ENCODE assay signal across 8 mouse cellular contexts in genomic region chr11:40755968-40756367, GRCm38 (mm10). TPM values are rescaled to one million over a fixed set of nuclear protein-coding genes. Genes with fewer than 3 reads are reported as not detected.
DNase-seq lines count a peak whose midpoint lies in the region; ATAC-seq and TF ChIP-seq lines count a peak whose summit lies in the region.

No protein-coding gene starts in this region.

- peaks cover 6% of the 10 kb centered on the region; the same call in 1 of the 2 replicates for H3K4me1 ChIP-seq in embryonic fibroblast, embryonic 13.5 days (ENCODE audit: control insufficient read depth, insufficient read depth, low read length)
- H3K4me1 ChIP-seq in liver, embryonic 14.5 days (replicated peaks; ENCODE audit: control insufficient read depth in 2 of 2, insufficient read depth in 2 of 2, low read length in 1 of 2): peaks cover 4 to 5% of the 10 kb centered on the region in 2 experiments

- peak overlapping the region; percentile 96 for H3K27ac ChIP-seq in left cerebral cortex, adult 2 months
- peak overlapping the region; percentile 83 for H3K27ac ChIP-seq in embryonic fibroblast, embryonic 13.5 days (ENCODE audit: insufficient read depth, low read length)
- H3K27ac ChIP-seq in liver, embryonic 14.5 days: no peak overlapping the region

- no peaks in the 10 kb centered on the region for H3K27me3 ChIP-seq in liver, embryonic 14.5 days (ENCODE audit: control insufficient read depth, insufficient read depth, low read length)

- no peaks in the 10 kb centered on the region for H3K9me3 ChIP-seq in liver, embryonic 14.5 days (ENCODE audit: control insufficient read depth, low read length)

- H3K4me2 ChIP-seq in liver, embryonic 14.5 days (ENCODE audit: low read depth): peak overlapping the region; percentile 87

- H3K36me3 ChIP-seq in liver, embryonic 14.5 days (replicated peaks; ENCODE audit: control insufficient read depth, insufficient read depth, low read depth): no peaks in the 10 kb centered on the region

- TF ChIP-seq CTCF in left cerebral cortex, adult 2 months (IDR thresholded peaks at IDR 0.05): no peak
- TF ChIP-seq CTCF in embryonic fibroblast, embryonic 13.5 days (IDR thresholded peaks at IDR 0.05; ENCODE audit: borderline replicate concordance, insufficient read depth, low read length): no peak
- no peak for TF ChIP-seq CTCF in liver, embryonic 14.5 days (IDR thresholded peaks at IDR 0.05; ENCODE audit: low read depth)

- TF ChIP-seq POLR2A in embryonic fibroblast, embryonic 13.5 days (IDR thresholded peaks at IDR 0.05; ENCODE audit: low read depth, low read length): no peak; the same call in 1 of the 2 replicates

- no peak overlapping the region for H3K4me3 ChIP-seq in left cerebral cortex, adult 2 months
- H3K4me3 ChIP-seq in embryonic fibroblast, embryonic 13.5 days (ENCODE audit: insufficient read depth, low read length): no peak overlapping the region
- H3K4me3 ChIP-seq in liver, embryonic 14.5 days (ENCODE audit: insufficient read depth in 1 of 2, low read depth in 2 of 2, low read length in 2 of 2): no peak overlapping the region

- no peak overlapping the region for H3K9ac ChIP-seq in liver, embryonic 14.5 days (replicated peaks)

- intact Hi-C loops in left cerebral cortex, adult 2 months (cut with DNase I): loop anchor here (1.0 to 2.0 kb wide), 2 partner anchors 21 to 64 kb away; no protein-coding TSS in a partner anchor
- intact Hi-C loops in left cerebral cortex, postnatal 10 days (cut with DNase I): no loop called here

- peak; percentile 24 for DNase-seq in cerebellum, adult 11-12 months
- no peak for DNase-seq in cerebellum, adult 11 months
- no peak for DNase-seq in left cerebral cortex, adult 2 months (ENCODE audit: extremely low spot score in 1 of 2, low spot score in 2 of 2)
- no peak for DNase-seq in left cerebral cortex, postnatal 10 days (ENCODE audit: extremely low spot score in 1 of 2, low spot score in 2 of 2)
- no peak for DNase-seq in liver, embryonic 14.5 days (ENCODE audit: low read depth in 3 of 3, low spot score in 3 of 3)
- DNase-seq in cerebellum, postnatal 25 days: no peak
- no peak for DNase-seq in left cerebral cortex, adult 18-20 months (ENCODE audit: low spot score in 2 of 2)

- no peak for TF ChIP-seq EP300 in liver, embryonic 14.5 days (IDR thresholded peaks at IDR 0.05; ENCODE audit: low read depth)

- ATAC-seq in liver, embryonic 14.5 days (ENCODE audit: insufficient read depth): no peak

- 86% methylated on average over 8 of the region's 8 CpGs for WGBS in liver, embryonic 14.5 days (ENCODE audit: insufficient replicate concordance)

RNA-seq across cellular contexts. Expression of gene Ccng1, which starts 0.9 kb away (rescaled TPM):
- 10 to 100 TPM; 67.3 to 72.7 TPM for total RNA-seq in left cerebral cortex, adult 2 months (2021)
- 10 to 100 TPM; 46.5 to 46.9 TPM for total RNA-seq in left cerebral cortex, postnatal 10 days (2021)
- 427 and 623 TPM in 2 replicates for polyA plus RNA-seq in embryonic fibroblast, embryonic 13.5 days (2011; ENCODE audit: insufficient read length, low read depth, missing spikeins)
- 4.3 and 6.7 TPM in 2 replicates for polyA plus RNA-seq in liver, embryonic 14.5 days (2012; rRNA removed)
- polyA plus RNA-seq in liver, embryonic 14.5 days (2014; fragmentation: Nextera tagmentation; extraction: Ambion mirVana): 20.4 and 22.2 TPM in 2 replicates
- 10 to 100 TPM; 69.5 to 85.5 TPM for total RNA-seq in left cerebral cortex, adult 18-20 months (2021)

RNA-seq across cellular contexts. Expression of gene Nudcd2, which starts 22.5 kb away (rescaled TPM):
- 10 to 100 TPM; 20.1 to 20.3 TPM for total RNA-seq in left cerebral cortex, adult 2 months (2021)
- total RNA-seq in left cerebral cortex, postnatal 10 days (2021): 10 to 100 TPM; 18.3 to 23.7 TPM
- polyA plus RNA-seq in embryonic fibroblast, embryonic 13.5 days (2011; ENCODE audit: insufficient read length, low read depth, missing spikeins): 96.4 and 104 TPM in 2 replicates
- 21.0 and 29.2 TPM in 2 replicates for polyA plus RNA-seq in liver, embryonic 14.5 days (2012; rRNA removed)
- polyA plus RNA-seq in liver, embryonic 14.5 days (2014; fragmentation: Nextera tagmentation; extraction: Ambion mirVana): 79.6 and 82.8 TPM in 2 replicates
- 10 to 100 TPM; 17.0 to 19.5 TPM for total RNA-seq in left cerebral cortex, adult 18-20 months (2021)

RNA-seq across cellular contexts. Expression of gene Hmmr, which starts 22.7 kb away (rescaled TPM):
- under 1 TPM; 0.33 to 0.50 TPM for total RNA-seq in left cerebral cortex, adult 2 months (2021)
- 1 to 10 TPM; 2.5 TPM for total RNA-seq in left cerebral cortex, postnatal 10 days (2021)
- 30.9 and 42.8 TPM in 2 replicates for polyA plus RNA-seq in embryonic fibroblast, embryonic 13.5 days (2011; ENCODE audit: insufficient read length, low read depth, missing spikeins)
- 23.1 and 31.0 TPM in 2 replicates for polyA plus RNA-seq in liver, embryonic 14.5 days (2012; rRNA removed)
- 56.0 and 58.7 TPM in 2 replicates for polyA plus RNA-seq in liver, embryonic 14.5 days (2014; fragmentation: Nextera tagmentation; extraction: Ambion mirVana)
- under 1 TPM; 0.14 to 0.33 TPM for total RNA-seq in left cerebral cortex, adult 18-20 months (2021)
